Mouse (Mus musculus) heart, embryonic 15.5 days (tissue): ENCODE measurements around the gene Nsf. TPM values are rescaled to one million over a fixed set of nuclear protein-coding genes. Genes with fewer than 3 reads are reported as not detected.

Source experiments
- ATAC-seq: fragments of 200-750 bp; cut with Nextera tagmentation; replicated peaks from 2 replicates; pipeline ENCODE4 v1.8.0; 2017; ENCODE audit warnings: low read depth, moderate TSS enrichment; ENCODE audit not compliant: insufficient number of reproducible peaks, insufficient read depth, low FRiP score
- H3K27ac ChIP-seq: fragments of 300-500 bp; sonication (generic); 2 replicates; pipeline ENCODE4 v1.5.1; 2015; ENCODE audit warnings: mild to moderate bottlenecking, inconsistent platforms
- H3K27me3 ChIP-seq: fragments of 300-500 bp; sonication (generic); 2 replicates; pipeline ENCODE4 v1.6.1; 2015; ENCODE audit warnings: inconsistent platforms
- H3K36me3 ChIP-seq: fragments of 300-500 bp; sonication (generic); 2 replicates; pipeline ENCODE4 v1.6.1; 2015; ENCODE audit warnings: mild to moderate bottlenecking, inconsistent platforms
- H3K4me1 ChIP-seq: fragments of 300-500 bp; sonication (generic); replicated peaks from 2 replicates; pipeline ENCODE4 v1.6.1; 2015; ENCODE audit warnings: inconsistent platforms
- H3K4me2 ChIP-seq: fragments of 300-500 bp; sonication (generic); 2 replicates; pipeline ENCODE4 v1.6.1; 2015; ENCODE audit warnings: inconsistent platforms, mild to moderate bottlenecking, moderate library complexity
- H3K4me3 ChIP-seq: fragments of 300-500 bp; sonication (generic); 2 replicates; pipeline ENCODE4 v1.5.1; 2015; ENCODE audit warnings: mild to moderate bottlenecking, inconsistent platforms
- H3K9ac ChIP-seq: fragments of 300-500 bp; sonication (generic); 2 replicates; pipeline ENCODE4 v1.6.1; 2015; ENCODE audit warnings: mild to moderate bottlenecking, inconsistent platforms
- H3K9me3 ChIP-seq: fragments of 300-500 bp; sonication (generic); replicated peaks from 2 replicates; pipeline ENCODE4 v1.6.1; 2016; ENCODE audit warnings: inconsistent platforms
- WGBS: fragments of 180-500 bp; shearing (Covaris S2); methylation state at CpG from one replicate; pipeline ENCODE4 v1.1.7; 2015; ENCODE audit warnings: mixed read lengths; 5-methylcytosine and 5-hydroxymethylcytosine counted together
- polyA plus RNA-seq: library from polyadenylated mRNA; unstranded; fragments of >200 nt; fragmentation: Nextera tagmentation; extraction: Ambion mirVana; gene quantifications from 2 replicates; pipeline ENCODE4 v1.2.1, GENCODE M21; 2015

Nsf gene
- polyA plus RNA-seq, 1 experiment from 2014 or later = 26.4 TPM

- 6% methylated on average over 29 of the region's 29 CpGs for WGBS
- Histone ChIP-seq H3K9ac (no peak overlapping the region), H3K36me3 (no peaks in the 10 kb centered on the region), H3K27me3 (peaks cover 96% of the 10 kb centered on the region), H3K4me2 (peak overlapping the region; percentile 99), H3K9me3 (no peaks in the 10 kb centered on the region), H3K27ac (no peak overlapping the region), H3K4me3 (peak overlapping the region; percentile 60), H3K4me1 (peaks cover 13% of the 10 kb centered on the region)
- ATAC-seq = no peak
These were observed 144.9 kb downstream of the Nsf start for GRCm38 (mm10) chr11:103808771-103809610.

DNA sequence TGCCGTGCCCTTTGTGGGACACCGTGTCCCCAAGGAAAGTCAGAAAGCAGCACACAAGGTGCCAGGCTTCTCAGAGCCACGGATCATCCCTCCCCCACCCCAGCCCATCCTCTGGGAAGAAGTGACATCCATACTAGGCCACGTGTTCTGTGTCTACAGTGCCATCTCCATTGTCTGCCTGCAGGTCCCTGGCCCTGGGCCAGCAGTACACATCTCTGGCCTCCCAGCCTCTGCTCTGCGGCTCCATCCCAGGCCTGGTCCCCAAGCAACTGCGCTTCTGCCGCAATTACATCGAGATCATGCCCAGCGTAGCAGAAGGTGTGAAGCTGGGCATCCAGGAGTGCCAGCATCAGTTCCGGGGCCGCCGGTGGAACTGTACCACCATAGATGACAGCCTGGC is 145.9 kb downstream of the Nsf start:
- no peak overlapping the region for H3K4me2 ChIP-seq
- no peak overlapping the region for H3K9ac ChIP-seq
- no peak overlapping the region for H3K4me3 ChIP-seq
- peaks cover 93% of the 10 kb centered on the region for H3K27me3 ChIP-seq
- 41% methylated on average over 12 of the region's 12 CpGs for whole genome bisulfite sequencing
- ATAC-seq = no peak
- no peak overlapping the region for H3K27ac ChIP-seq
- peaks cover 13% of the 10 kb centered on the region for H3K4me1 ChIP-seq
- no peaks in the 10 kb centered on the region for H3K9me3 ChIP-seq
- no peaks in the 10 kb centered on the region for H3K36me3 ChIP-seq

- H3K9ac ChIP-seq = no peak overlapping the region
- no peak overlapping the region for H3K4me3 ChIP-seq
- ATAC-seq = no peak
- WGBS = 42% methylated on average over 4 of the region's 4 CpGs
- no peaks in the 10 kb centered on the region for H3K9me3 ChIP-seq
- peaks cover 6% of the 10 kb centered on the region for H3K4me1 ChIP-seq
- no peak overlapping the region for H3K27ac ChIP-seq
- no peak overlapping the region for H3K4me2 ChIP-seq
- H3K27me3 ChIP-seq = peaks cover 79% of the 10 kb centered on the region
- H3K36me3 ChIP-seq = no peaks in the 10 kb centered on the region
These were observed 149.1 kb downstream of the Nsf start for GRCm38 (mm10) chr11:103804804-103805203.

GRCm38 (mm10) chr11:103804126-103804525 is 149.7 kb downstream of the Nsf start:
- ATAC-seq = no peak
- no peaks in the 10 kb centered on the region for H3K36me3 ChIP-seq
- no peaks in the 10 kb centered on the region for H3K9me3 ChIP-seq
- 77% methylated on average over 11 of the region's 11 CpGs for WGBS
- H3K4me3 ChIP-seq = no peak overlapping the region
- H3K27me3 ChIP-seq = peaks cover 74% of the 10 kb centered on the region
- H3K4me2 ChIP-seq = no peak overlapping the region
- H3K27ac ChIP-seq = no peak overlapping the region
- H3K9ac ChIP-seq = no peak overlapping the region
- H3K4me1 ChIP-seq = no peaks in the 10 kb centered on the region

DNA sequence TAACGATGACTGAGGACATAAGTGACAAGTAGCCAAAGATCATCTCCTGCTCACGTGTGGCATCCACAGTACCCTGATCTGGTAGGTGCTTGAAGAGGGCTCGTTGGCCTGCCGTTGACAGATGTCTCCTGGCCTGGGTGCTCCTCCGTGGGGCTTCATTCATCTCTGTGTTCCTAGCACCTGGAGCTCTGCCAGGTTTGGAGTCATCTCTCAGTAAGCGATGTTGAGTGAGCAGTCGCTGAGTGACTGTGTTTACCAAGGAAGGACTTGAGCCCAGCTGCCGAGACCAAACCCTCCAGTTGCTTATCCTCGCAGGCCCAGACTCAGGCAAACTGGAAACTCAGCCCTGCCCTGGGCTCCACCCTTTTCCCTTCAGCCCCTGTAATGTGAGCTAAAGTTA is 152.7 kb downstream of the Nsf start:
- Histone ChIP-seq H3K9ac (no peak overlapping the region), H3K4me2 (no peak overlapping the region), H3K27ac (no peak overlapping the region), H3K4me1 (no peaks in the 10 kb centered on the region), H3K9me3 (no peaks in the 10 kb centered on the region), H3K36me3 (no peaks in the 10 kb centered on the region), H3K27me3 (peaks cover 74% of the 10 kb centered on the region), H3K4me3 (no peak overlapping the region)
- no peak for ATAC-seq
- 32% methylated on average over 9 of the region's 9 CpGs for WGBS

DNA sequence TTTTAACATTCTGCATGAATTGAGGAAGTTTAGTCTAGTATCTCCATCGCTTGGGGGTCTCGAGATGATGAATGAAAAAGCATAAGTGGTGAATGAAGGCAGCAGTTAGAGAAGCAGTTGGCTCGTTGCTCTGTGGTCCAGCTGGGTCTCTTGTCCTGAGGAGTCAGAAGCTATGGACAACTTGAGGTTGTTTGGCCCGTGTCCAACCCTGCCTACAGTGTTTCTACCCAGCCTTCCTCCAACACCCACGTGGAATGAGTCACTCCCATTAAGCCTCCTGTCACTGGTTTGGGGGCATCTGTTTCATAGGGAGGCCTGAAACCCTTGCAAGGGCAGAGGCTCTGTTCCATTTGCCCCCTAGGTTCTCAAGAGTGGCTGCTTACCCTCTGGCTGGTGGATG is 163.9 kb downstream of the Nsf start:
- WGBS = 50% methylated on average over 5 of the region's 5 CpGs
- H3K4me3 ChIP-seq = no peak overlapping the region
- H3K4me2 ChIP-seq = no peak overlapping the region
- H3K27me3 ChIP-seq = peaks cover 59% of the 10 kb centered on the region
- no peak overlapping the region for H3K9ac ChIP-seq
- no peaks in the 10 kb centered on the region for H3K4me1 ChIP-seq
- ATAC-seq = no peak
- H3K36me3 ChIP-seq = no peaks in the 10 kb centered on the region
- no peak overlapping the region for H3K27ac ChIP-seq
- no peaks in the 10 kb centered on the region for H3K9me3 ChIP-seq

- Histone ChIP-seq H3K36me3 (no peaks in the 10 kb centered on the region), H3K4me3 (no peak overlapping the region), H3K27ac (no peak overlapping the region), H3K4me2 (no peak overlapping the region), H3K4me1 (no peaks in the 10 kb centered on the region), H3K9me3 (no peaks in the 10 kb centered on the region), H3K9ac (no peak overlapping the region), H3K27me3 (peaks cover 71% of the 10 kb centered on the region)
- ATAC-seq = no peak
- 51% methylated on average over 9 of the region's 9 CpGs for WGBS
These were observed 173.7 kb downstream of the Nsf start for GRCm38 (mm10) chr11:103780152-103780551.

DNA sequence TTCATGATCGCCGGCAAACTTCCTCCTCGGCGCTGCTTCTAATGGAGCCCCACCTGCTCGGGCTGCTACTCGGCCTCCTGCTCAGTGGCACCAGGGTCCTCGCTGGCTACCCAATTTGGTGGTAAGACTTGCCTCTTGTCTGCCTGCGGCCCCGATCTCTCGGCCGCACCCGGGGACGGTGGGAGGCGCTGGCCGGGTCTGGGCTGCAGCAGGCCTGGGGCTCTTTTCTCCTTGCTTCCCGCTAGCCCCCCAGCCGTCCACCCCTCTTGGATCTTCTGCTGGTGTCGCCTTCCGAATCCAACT is 179.7 kb downstream of the Nsf start:
- no peak overlapping the region for H3K27ac ChIP-seq
- no peaks in the 10 kb centered on the region for H3K9me3 ChIP-seq
- H3K36me3 ChIP-seq = no peaks in the 10 kb centered on the region
- peaks cover 97% of the 10 kb centered on the region for H3K27me3 ChIP-seq
- H3K4me3 ChIP-seq = peak overlapping the region; percentile 38
- no peak overlapping the region for H3K9ac ChIP-seq
- no peak for ATAC-seq
- H3K4me1 ChIP-seq = peaks cover 21% of the 10 kb centered on the region
- WGBS = under 1% methylated on average over 19 of the region's 19 CpGs
- peak overlapping the region; percentile 57 for H3K4me2 ChIP-seq

DNA sequence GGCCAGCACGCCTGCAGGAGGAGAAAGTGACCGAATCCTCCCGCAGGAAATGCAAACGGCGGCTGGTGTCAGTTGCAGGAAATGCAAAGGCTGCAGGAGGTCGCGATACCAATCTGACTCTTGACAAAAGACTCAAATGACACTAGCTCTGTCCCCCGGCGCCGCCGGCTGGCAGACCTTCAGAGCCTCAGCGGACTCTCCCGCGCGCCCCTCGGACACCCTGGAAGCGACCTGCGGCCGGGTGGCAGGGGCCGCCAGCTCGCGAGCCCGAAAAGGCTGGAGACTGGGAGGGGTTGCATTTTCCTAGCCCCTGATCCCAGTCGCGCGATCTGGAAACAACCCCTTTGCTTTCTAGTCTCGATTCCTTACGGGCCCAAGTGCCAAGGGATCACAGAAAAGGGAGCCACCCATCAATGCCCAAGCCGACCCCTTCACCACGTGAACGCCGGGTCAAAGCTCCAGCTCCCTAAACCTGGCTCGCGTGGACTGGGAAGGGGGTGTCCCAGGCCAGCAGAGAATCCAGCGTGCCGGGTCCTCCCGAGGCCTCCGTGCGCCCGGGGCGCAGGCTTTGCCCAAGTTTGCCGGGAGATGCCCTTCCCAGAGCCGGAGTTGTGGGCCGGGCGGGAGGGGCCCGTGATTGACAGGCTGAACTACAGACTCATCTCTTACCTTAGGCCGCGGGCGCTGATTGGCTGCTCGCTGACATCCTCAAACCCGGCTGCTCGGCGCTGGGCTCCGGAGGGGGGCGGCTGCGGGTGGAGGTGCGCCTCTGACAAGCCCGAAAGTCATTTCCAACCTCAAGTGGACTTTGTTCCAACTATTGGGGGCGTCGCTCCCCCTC is 180.2 kb downstream of the Nsf start, which contains the start of gene Wnt3:
TSS of gene Wnt3 (plus strand) at position 764 of the 841 bp plus-strand sequence.
- ATAC-seq = no peak
- peaks cover 100% of the 10 kb centered on the region for H3K27me3 ChIP-seq
- H3K27ac ChIP-seq = no peak within 1 kb of the TSS
- H3K4me2 ChIP-seq = peak within 1 kb of the TSS; percentile 57
- no peak within 1 kb of the TSS for H3K9ac ChIP-seq
- under 1% methylated on average over 60 of the region's 60 CpGs for whole genome bisulfite sequencing
- H3K4me3 ChIP-seq = peak within 1 kb of the TSS; percentile 38
- no peaks in the 10 kb centered on the region for H3K9me3 ChIP-seq
- peaks cover 21% of the 10 kb centered on the region for H3K4me1 ChIP-seq
- H3K36me3 ChIP-seq = no peaks in the 10 kb centered on the region

GRCm38 (mm10) chr11:103772505-103773386 is 181.1 kb downstream of the Nsf start:
- Histone ChIP-seq H3K36me3 (no peaks in the 10 kb centered on the region), H3K27ac (no peak overlapping the region), H3K4me2 (peak overlapping the region; percentile 57), H3K27me3 (peaks cover 99% of the 10 kb centered on the region), H3K9me3 (no peaks in the 10 kb centered on the region), H3K4me3 (peak overlapping the region; percentile 38), H3K9ac (no peak overlapping the region), H3K4me1 (peaks cover 21% of the 10 kb centered on the region)
- WGBS = 1% methylated on average over 23 of the region's 23 CpGs
- no peak for ATAC-seq
